8 mouse cellular contexts compared by ENCODE assay signal in the genomic region with DNA sequence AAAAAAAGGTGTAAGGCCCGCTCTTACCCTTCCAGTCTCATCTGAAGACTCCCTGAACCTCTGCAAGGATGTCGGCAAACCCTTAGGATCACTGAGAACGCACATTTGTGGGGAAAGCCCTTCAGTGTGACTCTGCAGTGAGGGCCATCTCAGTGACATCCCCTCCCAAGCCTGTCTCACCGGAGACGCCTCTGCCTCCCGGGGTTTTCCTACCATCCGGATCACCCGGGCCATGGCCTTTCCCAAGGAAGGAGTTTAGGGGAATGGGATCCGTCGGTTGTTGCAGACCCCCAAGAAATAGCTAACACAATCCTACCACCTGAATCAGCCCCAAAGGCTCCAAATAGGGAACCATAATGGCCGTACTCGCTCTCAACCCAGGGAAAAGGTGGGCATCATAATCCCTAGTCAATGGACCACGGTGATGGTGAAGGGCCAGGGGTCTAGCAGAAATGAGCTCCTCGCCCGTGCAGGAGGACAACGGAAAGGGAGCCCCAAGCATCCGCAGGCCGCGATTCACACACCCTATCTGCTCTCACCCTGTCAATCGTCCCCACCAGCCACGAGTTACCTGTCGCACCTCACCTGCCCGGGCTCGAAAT. TPM values are rescaled to one million over a fixed set of nuclear protein-coding genes. Genes with fewer than 3 reads are reported as not detected.
A peak's percentile ranks its signal among the peaks of the same experiment; 100 is the strongest.
DNase-seq lines count a peak whose midpoint lies in the region; ATAC-seq lines count a peak whose summit lies in the region.

No protein-coding gene starts in this region.

- H3K36me3 ChIP-seq in kidney, embryonic 15.5 days, result no peaks in the 10 kb centered on the region
- no peaks in the 10 kb centered on the region for H3K36me3 ChIP-seq in forebrain, embryonic 11.5 days (ENCODE audit: control insufficient read depth, insufficient read depth, low read length)
- no peaks in the 10 kb centered on the region for H3K36me3 ChIP-seq in intestine, embryonic 16.5 days (ENCODE audit: control insufficient read depth, insufficient read depth, low read length)
- no peaks in the 10 kb centered on the region for H3K36me3 ChIP-seq in midbrain, embryonic 11.5 days (ENCODE audit: control insufficient read depth, insufficient read depth, low read length)

- H3K27me3 ChIP-seq in kidney, embryonic 15.5 days, result no peaks in the 10 kb centered on the region
- H3K27me3 ChIP-seq in forebrain, embryonic 11.5 days (ENCODE audit: control insufficient read depth, insufficient read depth, low read length), result no peaks in the 10 kb centered on the region
- H3K27me3 ChIP-seq in intestine, embryonic 16.5 days (replicated peaks; ENCODE audit: control insufficient read depth, insufficient read depth, low read length), result no peaks in the 10 kb centered on the region
- no peaks in the 10 kb centered on the region for H3K27me3 ChIP-seq in midbrain, embryonic 11.5 days (ENCODE audit: control insufficient read depth, insufficient read depth, low read length)

- peak overlapping the region; percentile 85 for H3K4me2 ChIP-seq in kidney, embryonic 15.5 days
- peak overlapping the region; percentile 81 for H3K4me2 ChIP-seq in forebrain, embryonic 11.5 days (ENCODE audit: low read depth, low read length, severe bottlenecking)
- peak overlapping the region; percentile 82 for H3K4me2 ChIP-seq in intestine, embryonic 16.5 days (ENCODE audit: low read depth, low read length)
- H3K4me2 ChIP-seq in midbrain, embryonic 11.5 days, result peak overlapping the region; percentile 90

- H3K4me1 ChIP-seq in kidney, embryonic 15.5 days, result peaks cover 16% of the 10 kb centered on the region
- H3K4me1 ChIP-seq in forebrain, embryonic 11.5 days (replicated peaks; ENCODE audit: control insufficient read depth, insufficient read depth, low read length), result no peaks in the 10 kb centered on the region; the same call in 1 of the 2 replicates
- peaks cover 8% of the 10 kb centered on the region; the same call in 1 of the 2 replicates for H3K4me1 ChIP-seq in intestine, embryonic 16.5 days (ENCODE audit: control insufficient read depth, insufficient read depth, low read length)
- peaks cover 13% of the 10 kb centered on the region for H3K4me1 ChIP-seq in midbrain, embryonic 11.5 days (ENCODE audit: control insufficient read depth, insufficient read depth, low read length)

- 1% methylated on average over 24 of the region's 24 CpGs for WGBS in kidney, embryonic 15.5 days
- WGBS in forebrain, embryonic 11.5 days, result 2% methylated on average over 24 of the region's 24 CpGs
- 1% methylated on average over 24 of the region's 24 CpGs for WGBS in intestine, embryonic 16.5 days
- 3% methylated on average over 24 of the region's 24 CpGs for WGBS in midbrain, embryonic 11.5 days

- no peak; the same call in 1 of the 2 replicates for ATAC-seq in kidney, embryonic 15.5 days (replicated peaks; ENCODE audit: low FRiP score)
- no peak; the same call in 1 of the 2 replicates for ATAC-seq in forebrain, embryonic 11.5 days (replicated peaks; ENCODE audit: low FRiP score)
- peak; percentile 5 for ATAC-seq in intestine, embryonic 16.5 days
- no peak for ATAC-seq in midbrain, embryonic 11.5 days (ENCODE audit: low FRiP score)
- no peak for ATAC-seq in activated CD4-positive, CD25-positive, alpha-beta regulatory T cell, adult 4 months

- no peak for DNase-seq in kidney, adult 11 months
- DNase-seq in NIH3T3 (ENCODE audit: low read depth), result peak; percentile 9
- peak; percentile 55 for DNase-seq in forebrain, embryonic 11.5 days (ENCODE audit: low spot score)
- DNase-seq in midbrain, embryonic 11.5 days (ENCODE audit: low spot score, missing footprints), result peak; percentile 89
- DNase-seq in cerebellum, adult 8-10 months, result no peak

- peak overlapping the region; percentile 99 for H3K27ac ChIP-seq in kidney, embryonic 15.5 days
- H3K27ac ChIP-seq in forebrain, embryonic 11.5 days (ENCODE audit: low read depth, low read length), result peak overlapping the region; percentile 97
- H3K27ac ChIP-seq in intestine, embryonic 16.5 days (ENCODE audit: low read length), result peak overlapping the region; percentile 98
- H3K27ac ChIP-seq in midbrain, embryonic 11.5 days (ENCODE audit: low read depth, low read length), result peak overlapping the region; percentile 98

- peak overlapping the region; percentile 98 for H3K4me3 ChIP-seq in kidney, embryonic 15.5 days (replicated peaks)
- peak overlapping the region; percentile 92 for H3K4me3 ChIP-seq in forebrain, embryonic 11.5 days (ENCODE audit: low read depth, low read length)
- peak overlapping the region; percentile 95 for H3K4me3 ChIP-seq in intestine, embryonic 16.5 days (ENCODE audit: low read length)
- H3K4me3 ChIP-seq in midbrain, embryonic 11.5 days (ENCODE audit: low read depth, low read length), result peak overlapping the region; percentile 96

- peak overlapping the region; percentile 93 for H3K9ac ChIP-seq in kidney, embryonic 15.5 days
- H3K9ac ChIP-seq in forebrain, embryonic 11.5 days (ENCODE audit: low read length), result peak overlapping the region; percentile 90
- peak overlapping the region; percentile 82 for H3K9ac ChIP-seq in intestine, embryonic 16.5 days (ENCODE audit: low read depth, low read length)
- peak overlapping the region; percentile 93 for H3K9ac ChIP-seq in midbrain, embryonic 11.5 days (ENCODE audit: low read length)

- no peaks in the 10 kb centered on the region for H3K9me3 ChIP-seq in kidney, embryonic 15.5 days (replicated peaks)
- no peaks in the 10 kb centered on the region for H3K9me3 ChIP-seq in forebrain, embryonic 11.5 days (ENCODE audit: control insufficient read depth, low read length)
- H3K9me3 ChIP-seq in intestine, embryonic 16.5 days (ENCODE audit: control insufficient read depth, low read length), result no peaks in the 10 kb centered on the region
- no peaks in the 10 kb centered on the region for H3K9me3 ChIP-seq in midbrain, embryonic 11.5 days (ENCODE audit: control insufficient read depth, low read length)

RNA-seq across cellular contexts. Expression of a gene that starts 1.0 kb away (rescaled TPM):
- 77.5 and 82.3 TPM in 2 replicates for polyA plus RNA-seq in kidney, embryonic 15.5 days (2015; fragmentation: Nextera tagmentation; extraction: Ambion mirVana)
- polyA plus RNA-seq in forebrain, embryonic 11.5 days (2014; fragmentation: Nextera tagmentation; extraction: Ambion mirVana), result 61.3 and 65.7 TPM in 2 replicates
- polyA plus RNA-seq in intestine, embryonic 16.5 days (2015; fragmentation: Nextera tagmentation; extraction: Ambion mirVana), result 73.0 and 85.2 TPM in 2 replicates
- polyA plus RNA-seq in midbrain, embryonic 11.5 days (2014; fragmentation: Nextera tagmentation; extraction: Ambion mirVana), result 72.1 and 81.9 TPM in 2 replicates
- polyA plus RNA-seq in activated CD4-positive, CD25-positive, alpha-beta regulatory T cell, adult 4 months (2017; shearing (Covaris generic)), result 10 to 100 TPM; 32.7 to 35.0 TPM

RNA-seq across cellular contexts. Expression of a gene that starts 1.2 kb away (rescaled TPM):
- polyA plus RNA-seq in kidney, embryonic 15.5 days (2015; fragmentation: Nextera tagmentation; extraction: Ambion mirVana), result 114 and 130 TPM in 2 replicates
- polyA plus RNA-seq in forebrain, embryonic 11.5 days (2014; fragmentation: Nextera tagmentation; extraction: Ambion mirVana), result 111 and 116 TPM in 2 replicates
- polyA plus RNA-seq in intestine, embryonic 16.5 days (2015; fragmentation: Nextera tagmentation; extraction: Ambion mirVana), result 76.3 and 82.6 TPM in 2 replicates
- 100 and 111 TPM in 2 replicates for polyA plus RNA-seq in midbrain, embryonic 11.5 days (2014; fragmentation: Nextera tagmentation; extraction: Ambion mirVana)
- polyA plus RNA-seq in activated CD4-positive, CD25-positive, alpha-beta regulatory T cell, adult 4 months (2017; shearing (Covaris generic)), result 10 to 100 TPM; 29.1 to 32.3 TPM

RNA-seq across cellular contexts. Expression of a gene that starts 34.6 kb away (rescaled TPM):
- 3.0 and 3.3 TPM in 2 replicates for polyA plus RNA-seq in kidney, embryonic 15.5 days (2015; fragmentation: Nextera tagmentation; extraction: Ambion mirVana)
- 5.5 and 5.8 TPM in 2 replicates for polyA plus RNA-seq in forebrain, embryonic 11.5 days (2014; fragmentation: Nextera tagmentation; extraction: Ambion mirVana)
- 2.0 and 2.3 TPM in 2 replicates for polyA plus RNA-seq in intestine, embryonic 16.5 days (2015; fragmentation: Nextera tagmentation; extraction: Ambion mirVana)
- polyA plus RNA-seq in midbrain, embryonic 11.5 days (2014; fragmentation: Nextera tagmentation; extraction: Ambion mirVana), result 4.1 and 4.6 TPM in 2 replicates
- 1 to 10 TPM; 2.7 to 4.7 TPM for polyA plus RNA-seq in activated CD4-positive, CD25-positive, alpha-beta regulatory T cell, adult 4 months (2017; shearing (Covaris generic))

Comparison
In these comparisons a context has a peak if more than half of its experiments do, and no peak if none do; other contexts are left out.
1. DNase-seq: peak in NIH3T3 (single experiment), forebrain, embryonic 11.5 days (single experiment) and midbrain, embryonic 11.5 days (single experiment); none in kidney, adult 11 months (single experiment) and cerebellum, adult 8-10 months (single experiment).
2. Peak in every context shown above with its lines, with median percentiles within 50 percentile points of each other: H3K27ac ChIP-seq, H3K4me2 ChIP-seq, H3K4me3 ChIP-seq and H3K9ac ChIP-seq.